Mouse (Mus musculus) stomach, embryonic 16.5 days (tissue): ENCODE data around the gene Ckap2l. TPM values are rescaled to one million over a fixed set of nuclear protein-coding genes. Genes with fewer than 3 reads are reported as not detected.

Experiments
- ATAC-seq: fragments of 200-750 bp; cut with Nextera tagmentation; 2 replicates; pipeline ENCODE4 v1.8.0; 2017; ENCODE audit warnings: moderate number of reproducible peaks, moderate TSS enrichment; ENCODE audit not compliant: insufficient read depth, low FRiP score
- H3K27ac ChIP-seq: fragments of 300-500 bp; sonication (generic); 2 replicates; pipeline ENCODE4 v1.5.1; 2014; ENCODE audit warnings: low read length
- H3K27me3 ChIP-seq: fragments of 300-500 bp; sonication (generic); 2 replicates; pipeline ENCODE4 v1.6.1; 2014; ENCODE audit warnings: low read length, control low read depth, mixed read lengths; ENCODE audit not compliant: control insufficient read depth, insufficient read depth
- H3K36me3 ChIP-seq: fragments of 300-500 bp; sonication (generic); 2 replicates; pipeline ENCODE4 v1.6.1; 2014; ENCODE audit warnings: low read length; ENCODE audit not compliant: control insufficient read depth, insufficient read depth
- H3K4me1 ChIP-seq: fragments of 300-500 bp; sonication (generic); 2 replicates; pipeline ENCODE4 v1.6.1; 2014; ENCODE audit warnings: low read length, control low read depth, mixed read lengths; ENCODE audit not compliant: control insufficient read depth, insufficient read depth
- H3K4me2 ChIP-seq: fragments of 300-500 bp; sonication (generic); 2 replicates; pipeline ENCODE4 v1.6.1; 2014; ENCODE audit warnings: low read depth, low read length, mixed read lengths
- H3K4me3 ChIP-seq: fragments of 300-500 bp; sonication (generic); replicated peaks from 2 replicates; pipeline ENCODE4 v1.5.1; 2014; ENCODE audit warnings: mild to moderate bottlenecking, low read length
- H3K9ac ChIP-seq: fragments of 300-500 bp; sonication (generic); 2 replicates; pipeline ENCODE4 v1.6.1; 2014; ENCODE audit warnings: low read length
- H3K9me3 ChIP-seq: fragments of 300-500 bp; sonication (generic); replicated peaks from 2 replicates; pipeline ENCODE4 v1.6.1; 2016; ENCODE audit warnings: low read length, control low read depth; ENCODE audit not compliant: control insufficient read depth
- WGBS: fragments of 180-500 bp; shearing (Covaris S2); extraction: QIAGEN DNeasy Blood & Tissue Kit; methylation state at CpG from one replicate; pipeline ENCODE4 v1.1.7; 2014; 5-methylcytosine and 5-hydroxymethylcytosine counted together
- polyA plus RNA-seq: library from polyadenylated mRNA; unstranded; fragments of >200 nt; fragmentation: Nextera tagmentation; extraction: Ambion mirVana; gene quantifications from 2 replicates; pipeline ENCODE4 v1.2.1, GENCODE M21; 2015

The Ckap2l gene
- polyA plus RNA-seq, 1 experiment from 2014 or later = 35.4 TPM

DNA sequence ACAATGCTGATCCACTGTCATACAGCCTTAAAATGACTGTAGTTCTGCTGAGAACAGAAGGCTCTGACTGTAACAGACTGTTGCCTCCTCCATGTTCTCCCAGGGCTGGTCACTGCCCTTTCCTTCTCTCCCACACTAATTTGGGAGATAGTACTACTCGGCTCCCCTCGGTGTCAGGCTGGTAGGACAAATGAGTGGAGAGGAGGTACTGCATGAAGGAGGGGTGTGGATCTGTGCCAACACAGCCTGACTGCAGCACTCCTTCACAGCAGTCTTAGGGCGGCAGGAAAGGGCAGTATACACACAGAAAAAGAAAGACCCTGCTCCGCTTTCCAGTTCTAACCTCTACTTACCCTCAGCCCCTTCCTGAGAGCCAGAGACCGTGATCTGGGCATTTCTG, 27.0 kb downstream of the Ckap2l start:
- no peak for ATAC-seq
- Histone ChIP-seq H3K4me2 (no peak overlapping the region), H3K9me3 (peaks cover 4% of the 10 kb centered on the region), H3K36me3 (peaks cover 39% of the 10 kb centered on the region), H3K4me3 (no peak overlapping the region), H3K9ac (no peak overlapping the region), H3K27ac (no peak overlapping the region), H3K4me1 (no peaks in the 10 kb centered on the region), H3K27me3 (no peaks in the 10 kb centered on the region)
- WGBS = 74% methylated on average over 5 of the region's 5 CpGs

DNA sequence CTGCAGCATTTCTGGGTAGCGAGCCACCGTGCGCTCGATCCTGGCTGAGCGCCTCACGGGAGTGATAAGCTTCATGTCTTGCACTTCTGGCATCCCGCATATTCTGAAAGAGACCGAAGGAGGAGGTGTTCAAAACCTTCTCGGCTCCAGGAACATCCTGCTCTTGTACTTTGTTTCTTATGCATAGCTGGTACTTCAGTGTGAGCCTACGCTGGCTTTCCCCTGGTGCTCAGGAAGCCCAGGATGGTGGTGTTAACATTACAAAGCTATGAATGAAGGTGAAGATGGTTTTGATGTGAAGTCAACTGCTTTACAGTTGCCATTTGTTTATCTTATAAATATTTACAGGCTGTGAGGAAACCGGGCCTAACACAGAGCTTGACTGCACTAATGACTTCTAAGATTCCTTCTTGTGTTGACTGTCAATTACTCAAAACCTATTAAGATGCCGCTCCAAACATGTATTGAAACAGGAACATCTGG, 27.8 kb downstream of the Ckap2l start:
- H3K4me2 ChIP-seq = no peak overlapping the region
- no peaks in the 10 kb centered on the region for H3K27me3 ChIP-seq
- H3K27ac ChIP-seq = no peak overlapping the region
- H3K4me3 ChIP-seq = no peak overlapping the region
- peaks cover 4% of the 10 kb centered on the region for H3K9me3 ChIP-seq
- ATAC-seq = no peak
- H3K4me1 ChIP-seq = no peaks in the 10 kb centered on the region
- H3K36me3 ChIP-seq = peaks cover 35% of the 10 kb centered on the region
- no peak overlapping the region for H3K9ac ChIP-seq
- WGBS = 94% methylated on average over 12 of the region's 12 CpGs

DNA sequence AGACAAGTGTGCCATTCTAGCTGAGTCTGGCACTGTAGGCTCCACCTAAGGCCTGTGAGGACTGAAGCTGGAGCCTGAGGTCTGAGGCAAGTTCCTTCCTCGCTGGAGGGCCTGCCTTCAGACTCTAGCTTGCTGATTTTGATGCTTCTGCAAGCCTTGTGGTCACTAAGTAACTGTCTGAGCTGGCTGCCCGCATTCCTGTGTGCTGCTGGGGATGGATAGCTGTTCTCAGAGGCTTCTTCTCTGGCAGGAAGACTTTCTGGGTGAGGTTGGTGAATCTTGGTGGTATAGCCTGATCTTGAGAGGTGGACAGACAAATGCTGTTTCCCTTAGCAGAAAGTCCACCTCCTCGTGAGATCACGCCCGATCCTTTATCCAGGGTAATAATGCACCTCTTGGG, 29.3 kb downstream of the Ckap2l start:
- no peak overlapping the region for H3K4me2 ChIP-seq
- no peak for ATAC-seq
- H3K9ac ChIP-seq = no peak overlapping the region
- no peak overlapping the region for H3K4me3 ChIP-seq
- H3K27me3 ChIP-seq = no peaks in the 10 kb centered on the region
- H3K9me3 ChIP-seq = peaks cover 4% of the 10 kb centered on the region
- WGBS = 97% methylated on average over 5 of the region's 5 CpGs
- peaks cover 29% of the 10 kb centered on the region for H3K36me3 ChIP-seq
- H3K4me1 ChIP-seq = no peaks in the 10 kb centered on the region
- H3K27ac ChIP-seq = no peak overlapping the region

DNA sequence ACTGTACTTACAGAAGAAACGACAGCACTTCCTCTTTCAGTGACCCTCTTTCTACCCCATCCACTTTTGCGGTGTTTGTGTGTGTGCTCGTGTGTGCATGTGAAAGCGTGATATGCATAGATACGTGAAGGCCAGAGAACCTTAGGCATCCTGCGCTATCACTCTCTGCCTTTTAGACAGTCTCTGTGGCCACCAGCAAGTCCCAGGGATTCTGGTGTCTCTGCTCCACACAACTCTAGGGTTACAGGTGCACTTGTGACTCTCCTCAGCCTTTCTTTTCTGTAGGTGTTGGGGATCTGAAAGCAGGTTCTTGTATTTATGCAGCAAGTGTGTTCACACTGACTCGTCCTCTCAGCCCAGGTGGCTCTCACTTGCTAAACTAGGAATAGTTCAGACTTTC, 31.7 kb downstream of the Ckap2l start:
- Histone ChIP-seq H3K27ac (no peak overlapping the region), H3K4me1 (no peaks in the 10 kb centered on the region), H3K27me3 (no peaks in the 10 kb centered on the region), H3K9me3 (peaks cover 4% of the 10 kb centered on the region), H3K36me3 (peaks cover 25% of the 10 kb centered on the region), H3K4me2 (no peak overlapping the region), H3K9ac (no peak overlapping the region), H3K4me3 (no peak overlapping the region)
- ATAC-seq = no peak
- WGBS = 90% methylated on average over 7 of the region's 7 CpGs

DNA sequence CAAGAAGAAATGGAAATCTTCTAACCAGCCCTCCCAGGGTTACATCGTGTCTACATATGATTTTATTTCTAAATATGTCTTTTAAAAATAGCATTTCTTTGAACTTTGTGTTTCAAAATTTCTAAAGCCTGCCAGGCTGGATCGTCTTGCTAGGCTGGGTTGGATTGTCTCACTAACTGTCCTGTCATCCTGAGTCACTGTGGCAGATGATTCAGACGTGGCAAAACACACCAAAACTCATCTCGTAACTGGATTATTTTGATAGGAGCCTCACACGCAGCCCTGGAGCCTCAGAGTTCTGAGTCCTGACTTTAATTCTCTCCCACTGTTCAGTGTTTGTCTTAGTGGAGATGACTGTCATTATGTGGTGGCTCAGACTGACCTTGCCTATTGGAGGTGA, 33.9 kb downstream of the Ckap2l start:
- Histone ChIP-seq H3K9ac (no peak overlapping the region), H3K4me2 (no peak overlapping the region), H3K9me3 (peaks cover 4% of the 10 kb centered on the region), H3K4me3 (no peak overlapping the region), H3K27ac (peak overlapping the region; percentile 40; the same call in 1 of the 2 replicates), H3K36me3 (peaks cover 5% of the 10 kb centered on the region; the same call in 1 of the 2 replicates), H3K27me3 (no peaks in the 10 kb centered on the region), H3K4me1 (0 out of 2 replicates have a peak, but pooled peaks cover 5% of the 10 kb centered on the region)
- WGBS = 66% methylated on average over 5 of the region's 5 CpGs
- no peak for ATAC-seq

DNA sequence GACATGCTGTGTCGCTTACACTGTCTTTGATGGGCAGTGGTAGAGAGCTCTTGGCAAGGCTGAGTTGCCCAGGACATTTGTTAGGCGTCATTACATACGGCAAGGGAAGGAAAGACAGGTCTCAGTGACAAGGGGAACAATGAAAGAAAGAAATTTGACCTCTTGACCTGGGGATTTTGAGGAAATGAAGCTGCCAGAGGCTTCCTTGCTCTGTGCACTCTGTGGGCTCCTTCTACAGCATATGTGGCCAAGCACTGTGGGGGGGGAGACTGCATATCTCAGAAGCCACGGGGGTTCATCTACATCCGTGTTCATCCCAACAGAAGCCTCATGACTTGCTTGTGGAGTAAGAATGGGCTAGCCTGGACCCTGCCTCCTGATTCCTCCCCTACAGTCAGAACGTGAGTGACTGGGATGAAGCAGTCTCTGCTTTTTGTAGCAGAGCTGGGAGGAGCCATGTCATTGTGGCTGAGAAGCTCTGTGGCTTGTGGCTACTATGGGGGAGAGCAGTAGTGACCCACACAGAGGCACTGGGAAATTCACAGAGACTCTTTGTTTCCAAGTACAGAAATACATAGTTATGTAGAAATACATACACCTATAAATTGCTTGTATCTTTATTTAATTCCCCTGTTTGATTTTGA, 35.7 kb downstream of the Ckap2l start:
- 48% methylated on average over 6 of the region's 6 CpGs for WGBS
- H3K9ac ChIP-seq = no peak overlapping the region
- 0 out of 2 replicates have a peak, but pooled peaks cover 5% of the 10 kb centered on the region for H3K4me1 ChIP-seq
- H3K4me2 ChIP-seq = no peak overlapping the region
- H3K36me3 ChIP-seq = no peaks in the 10 kb centered on the region
- H3K4me3 ChIP-seq = no peak overlapping the region
- ATAC-seq = no peak
- H3K27ac ChIP-seq = no peak overlapping the region
- H3K9me3 ChIP-seq = peaks cover 2% of the 10 kb centered on the region
- no peaks in the 10 kb centered on the region for H3K27me3 ChIP-seq

DNA sequence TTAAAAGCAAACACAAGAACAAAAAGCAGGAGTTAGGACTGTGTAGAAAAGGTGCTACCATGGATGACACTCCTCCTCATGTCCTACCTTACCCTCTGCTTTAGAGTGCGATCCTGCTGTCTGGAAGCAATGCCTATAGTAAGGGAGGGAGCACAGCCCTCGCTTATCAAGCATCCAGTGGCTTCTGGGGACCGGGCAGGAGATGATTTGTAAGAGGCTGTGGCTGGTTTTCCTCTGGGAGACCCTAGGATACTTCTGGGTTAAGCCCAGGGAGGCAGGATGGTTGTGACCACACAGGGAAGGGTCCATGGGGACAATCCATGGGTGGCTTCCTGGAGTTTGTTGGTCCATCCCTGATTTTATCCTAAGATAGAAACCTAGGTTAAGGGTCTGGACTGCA, 36.4 kb downstream of the Ckap2l start:
- Histone ChIP-seq H3K27ac (no peak overlapping the region), H3K36me3 (no peaks in the 10 kb centered on the region), H3K4me2 (no peak overlapping the region), H3K27me3 (no peaks in the 10 kb centered on the region), H3K9ac (no peak overlapping the region), H3K9me3 (no peaks in the 10 kb centered on the region), H3K4me3 (no peak overlapping the region), H3K4me1 (0 out of 2 replicates have a peak, but pooled peaks cover 5% of the 10 kb centered on the region)
- no peak for ATAC-seq
- 67% methylated on average over 3 of the region's 3 CpGs for WGBS

DNA sequence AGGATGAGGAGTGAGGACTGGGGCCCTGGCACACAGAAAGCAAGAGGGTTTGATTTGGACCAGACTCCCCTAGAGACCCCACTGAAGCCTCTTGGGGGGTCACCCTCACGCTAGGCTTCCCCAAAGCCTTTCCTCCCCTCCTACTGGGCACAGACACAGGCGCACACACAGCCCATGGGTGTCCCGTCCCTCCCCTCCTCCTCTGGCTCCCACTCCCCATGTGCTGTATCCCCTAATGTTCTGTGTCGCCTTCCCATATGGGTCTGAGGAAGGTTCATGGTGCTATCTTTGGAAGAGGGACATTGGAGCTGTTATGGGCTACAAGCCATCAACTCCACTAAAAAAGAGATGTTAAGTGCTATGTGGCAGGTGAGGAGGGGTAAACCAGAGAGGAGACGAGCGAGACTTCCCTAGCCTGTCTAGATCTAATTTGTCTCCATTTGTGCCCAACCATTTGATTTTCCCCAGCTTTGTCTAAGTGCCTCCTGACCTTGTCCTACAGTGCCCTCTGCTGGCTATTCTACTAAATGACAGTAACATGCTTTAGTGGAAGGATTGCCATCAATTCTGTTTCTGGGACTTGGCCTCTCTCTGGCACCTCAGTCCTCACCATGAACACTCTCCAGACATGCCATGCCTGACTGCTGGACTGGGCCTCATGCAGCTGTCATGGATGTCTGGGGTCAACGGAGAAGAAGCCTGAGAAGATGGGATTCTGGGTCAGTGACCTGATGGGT, 38.4 kb downstream of the Ckap2l start:
- Histone ChIP-seq H3K4me2 (peak overlapping the region; percentile 17; the same call in 1 of the 2 replicates), H3K27me3 (no peaks in the 10 kb centered on the region), H3K9ac (peak overlapping the region; percentile 7; the same call in 1 of the 2 replicates), H3K36me3 (no peaks in the 10 kb centered on the region), H3K4me1 (0 out of 2 replicates have a peak, but pooled peaks cover 5% of the 10 kb centered on the region), H3K9me3 (no peaks in the 10 kb centered on the region), H3K27ac (no peak overlapping the region), H3K4me3 (no peak overlapping the region)
- WGBS = 36% methylated on average over 7 of the region's 7 CpGs
- ATAC-seq = peak; percentile 17; the same call in 1 of the 2 replicates

DNA sequence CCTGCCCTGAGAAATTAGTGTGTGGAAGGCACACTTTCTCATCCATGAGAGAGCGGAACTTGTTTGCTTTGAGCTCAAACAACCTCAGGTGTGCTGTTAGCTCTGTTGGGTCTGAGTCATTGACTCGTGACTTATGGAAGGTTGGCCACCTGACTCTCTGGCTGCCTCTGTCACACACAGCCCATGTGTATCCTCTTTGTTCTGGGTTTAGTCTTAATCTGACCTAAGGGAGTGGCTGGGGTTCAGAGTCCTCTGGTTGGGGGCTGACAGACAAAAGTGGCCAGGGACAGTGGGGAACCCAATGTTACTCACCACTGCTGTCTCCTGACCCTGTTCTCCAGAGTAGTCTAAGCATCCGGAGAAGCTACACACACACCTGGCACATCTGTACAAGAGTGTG, 39.0 kb downstream of the Ckap2l start:
- no peaks in the 10 kb centered on the region for H3K9me3 ChIP-seq
- no peak overlapping the region for H3K4me3 ChIP-seq
- 61% methylated on average over 3 of the region's 3 CpGs for WGBS
- ATAC-seq = peak; percentile 71
- no peaks in the 10 kb centered on the region for H3K27me3 ChIP-seq
- no peaks in the 10 kb centered on the region for H3K36me3 ChIP-seq
- no peak overlapping the region for H3K9ac ChIP-seq
- no peak overlapping the region for H3K27ac ChIP-seq
- H3K4me1 ChIP-seq = 0 out of 2 replicates have a peak, but pooled peaks cover 5% of the 10 kb centered on the region
- H3K4me2 ChIP-seq = no peak overlapping the region
